Mouse (Mus musculus): ENCODE results near the gene Zfp958.

DNA sequence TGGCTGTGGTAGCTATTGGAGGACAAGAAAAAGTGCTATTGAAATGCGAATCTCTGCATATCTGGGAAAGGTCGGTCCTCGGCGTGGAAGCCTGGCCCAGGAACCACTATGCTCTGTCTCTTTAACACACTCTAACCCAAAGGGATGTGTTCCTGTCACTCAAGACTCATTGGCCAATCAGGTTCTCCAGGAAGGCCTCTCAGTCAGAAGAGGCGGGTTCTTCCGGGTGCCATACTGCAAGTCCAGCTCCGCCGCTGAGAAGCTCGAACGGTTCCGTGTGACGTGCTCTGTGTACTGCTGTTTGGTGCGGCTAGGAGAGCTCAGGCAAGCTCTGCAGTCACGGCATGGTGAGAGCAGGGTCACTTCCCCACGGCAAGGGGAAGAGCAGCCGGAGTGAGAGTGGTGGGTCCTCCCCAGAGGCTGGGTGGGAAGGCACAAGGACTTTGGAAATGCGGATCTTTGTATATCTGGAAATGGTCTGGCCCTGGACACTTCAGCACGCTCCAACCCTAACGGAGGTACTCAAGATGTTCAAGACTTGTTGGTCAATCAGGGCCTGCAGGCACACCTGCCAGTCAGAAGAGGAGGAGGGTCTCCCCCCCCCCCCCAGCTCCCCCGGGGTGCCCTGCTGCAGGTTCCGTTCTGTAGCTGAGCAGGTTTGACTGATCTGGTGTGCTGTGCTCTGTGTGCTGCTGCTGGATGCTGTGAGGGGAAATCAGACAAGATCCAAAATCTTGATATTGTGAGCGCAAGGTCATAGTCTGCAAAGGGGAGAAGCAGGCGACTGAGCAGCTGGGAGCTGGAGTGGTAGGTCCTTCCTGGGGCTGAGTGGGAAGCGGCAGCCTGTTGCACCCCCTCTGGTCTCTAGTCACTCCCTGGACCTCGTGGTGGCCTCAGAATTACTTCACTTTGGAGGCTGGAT is at the start of gene Zfp958:
- TF ChIP-seq CTCF (IDR thresholded peaks at IDR 0.05; ENCODE audit: insufficient read depth, low read depth, low read length) (no peak), POLR2A (IDR thresholded peaks at IDR 0.05; ENCODE audit: insufficient read depth, low read depth, low read length) (peak; percentile 55; the same call in 1 of the 2 replicates)

All from olfactory bulb, adult 2 months (tissue).